Mouse (Mus musculus): Measurements from ENCODE around the gene Sugct. TPM values are rescaled to one million over a fixed set of nuclear protein-coding genes. Genes with fewer than 3 reads are reported as not detected.
A peak's percentile ranks its signal among the peaks of the same experiment; 100 is the strongest.

Gene Sugct
- polyA plus RNA-seq, 1 experiment from 2014 or later = 4.5 TPM

- no peaks in the 10 kb centered on the region for H3K27me3 ChIP-seq
- WGBS = 56% methylated on average over 5 of the region's 5 CpGs
- H3K36me3 ChIP-seq = no peaks in the 10 kb centered on the region
- H3K4me3 ChIP-seq = peak overlapping the region; percentile 73
- H3K9me3 ChIP-seq = no peaks in the 10 kb centered on the region
- H3K4me1 ChIP-seq = peaks cover 3% of the 10 kb centered on the region; the same call in 1 of the 2 replicates
- H3K9ac ChIP-seq = no peak overlapping the region
- no peak overlapping the region for H3K27ac ChIP-seq
- peak overlapping the region; percentile 54 for H3K4me2 ChIP-seq
- no peak for ATAC-seq (ENCODE audit: insufficient number of reproducible peaks, low FRiP score, low TSS enrichment, low read depth)
Measured at GRCm38 (mm10) chr13:17693816-17694215, 1.5 kb downstream of the Sugct start.

- no peak for ATAC-seq (ENCODE audit: insufficient number of reproducible peaks, low FRiP score, low TSS enrichment, low read depth)
- Histone ChIP-seq H3K4me1 (peaks cover 3% of the 10 kb centered on the region; the same call in 1 of the 2 replicates), H3K9ac (no peak overlapping the region), H3K4me3 (no peak overlapping the region), H3K27me3 (no peaks in the 10 kb centered on the region), H3K27ac (no peak overlapping the region), H3K4me2 (no peak overlapping the region), H3K9me3 (no peaks in the 10 kb centered on the region), H3K36me3 (no peaks in the 10 kb centered on the region)
- 74% methylated on average over 1 of the region's 1 CpGs for WGBS
Measured at GRCm38 (mm10) chr13:17691436-17691835, 3.9 kb downstream of the Sugct start.

DNA sequence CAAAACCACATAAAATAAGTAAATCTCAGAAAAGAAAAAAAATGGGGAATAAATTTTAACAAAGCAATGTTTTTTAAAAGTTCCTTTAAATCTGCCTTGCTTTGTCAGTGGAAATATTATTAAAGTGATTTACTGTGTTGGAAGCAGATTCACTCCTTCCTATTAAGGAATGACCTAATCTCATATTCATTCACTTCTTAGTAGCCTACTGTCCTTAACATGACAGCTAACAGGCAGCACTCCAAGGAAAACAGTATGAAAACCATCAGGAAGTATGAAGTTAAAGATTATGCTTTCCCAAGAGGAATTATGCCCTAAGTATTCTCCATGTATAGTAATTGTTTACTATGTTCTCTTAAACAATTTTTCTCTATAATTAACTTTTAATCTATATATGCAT is 4.7 kb downstream of the Sugct start:
- Histone ChIP-seq H3K9ac (no peak overlapping the region), H3K36me3 (no peaks in the 10 kb centered on the region), H3K4me2 (no peak overlapping the region), H3K4me1 (peaks cover 3% of the 10 kb centered on the region; the same call in 1 of the 2 replicates), H3K27me3 (no peaks in the 10 kb centered on the region), H3K27ac (no peak overlapping the region), H3K4me3 (no peak overlapping the region), H3K9me3 (no peaks in the 10 kb centered on the region)
- no peak for ATAC-seq (ENCODE audit: insufficient number of reproducible peaks, low FRiP score, low TSS enrichment, low read depth)

DNA sequence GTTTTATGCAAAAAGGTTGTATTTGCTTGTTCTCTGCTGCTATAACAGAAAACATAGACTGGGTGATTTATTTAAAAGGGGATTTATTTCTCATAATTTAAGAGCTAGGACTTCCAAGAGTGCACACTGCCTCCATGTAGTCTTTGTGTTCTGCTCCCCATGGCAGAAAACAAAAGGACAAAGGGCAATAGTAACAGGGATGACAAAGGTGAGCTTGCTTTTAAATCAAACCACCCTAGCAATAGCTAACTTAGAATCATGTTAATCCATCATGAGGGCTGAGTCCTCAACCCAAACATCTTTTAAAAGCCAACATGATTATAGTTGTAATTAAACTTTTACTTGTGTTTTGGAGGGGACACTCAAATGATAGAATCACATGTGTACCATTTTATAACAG is 5.9 kb downstream of the Sugct start:
- Histone ChIP-seq H3K9me3 (no peaks in the 10 kb centered on the region), H3K4me1 (peaks cover 3% of the 10 kb centered on the region; the same call in 1 of the 2 replicates), H3K4me2 (no peak overlapping the region), H3K36me3 (no peaks in the 10 kb centered on the region), H3K4me3 (no peak overlapping the region), H3K27ac (no peak overlapping the region), H3K27me3 (no peaks in the 10 kb centered on the region), H3K9ac (no peak overlapping the region)
- no peak for ATAC-seq (ENCODE audit: insufficient number of reproducible peaks, low FRiP score, low TSS enrichment, low read depth)

- 62% methylated on average over 1 of the region's 1 CpGs for WGBS
- H3K27me3 ChIP-seq = no peaks in the 10 kb centered on the region
- H3K4me1 ChIP-seq = no peaks in the 10 kb centered on the region
- H3K4me3 ChIP-seq = no peak overlapping the region
- no peak overlapping the region for H3K9ac ChIP-seq
- H3K36me3 ChIP-seq = no peaks in the 10 kb centered on the region
- H3K27ac ChIP-seq = no peak overlapping the region
- H3K4me2 ChIP-seq = no peak overlapping the region
- no peaks in the 10 kb centered on the region for H3K9me3 ChIP-seq
- no peak for ATAC-seq (ENCODE audit: insufficient number of reproducible peaks, low FRiP score, low TSS enrichment, low read depth)
Measured at GRCm38 (mm10) chr13:17671122-17671521, 24.2 kb downstream of the Sugct start.

GRCm38 (mm10) chr13:17667380-17667779 is 28.0 kb downstream of the Sugct start:
- ATAC-seq (ENCODE audit: insufficient number of reproducible peaks, low FRiP score, low TSS enrichment, low read depth) = no peak
- WGBS = 80% methylated on average over 1 of the region's 1 CpGs
- no peaks in the 10 kb centered on the region for H3K36me3 ChIP-seq

DNA sequence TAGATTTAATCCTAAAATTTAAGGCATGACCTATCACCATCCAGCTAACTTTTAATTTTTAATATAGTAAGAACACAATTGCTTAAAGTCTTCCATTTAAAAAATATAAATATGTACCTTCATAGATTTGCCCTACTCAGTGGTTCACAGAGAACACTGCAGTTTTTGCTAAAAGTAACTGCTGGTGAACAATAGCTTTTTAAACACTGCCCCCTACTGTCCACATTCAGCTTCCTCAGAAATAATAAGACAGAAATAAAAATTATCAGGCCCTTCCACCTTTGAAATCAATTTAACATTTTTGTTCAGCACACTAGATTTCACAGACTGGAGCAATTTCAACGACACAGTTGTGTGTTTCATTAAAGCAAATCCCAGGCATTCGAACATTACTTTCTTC is 53.1 kb downstream of the Sugct start:
- no peaks in the 10 kb centered on the region for H3K4me1 ChIP-seq
- H3K9me3 ChIP-seq = no peaks in the 10 kb centered on the region
- WGBS = 53% methylated on average over 2 of the region's 2 CpGs
- no peak overlapping the region for H3K4me3 ChIP-seq
- H3K36me3 ChIP-seq = no peaks in the 10 kb centered on the region
- no peak overlapping the region for H3K27ac ChIP-seq
- H3K4me2 ChIP-seq = no peak overlapping the region
- no peaks in the 10 kb centered on the region for H3K27me3 ChIP-seq
- H3K9ac ChIP-seq = no peak overlapping the region
- no peak for ATAC-seq (ENCODE audit: insufficient number of reproducible peaks, low FRiP score, low TSS enrichment, low read depth)

More at GRCm38 (mm10) chr13:17667380-17667779, 28.0 kb downstream of the Sugct start:
- H3K9me3 ChIP-seq = no peaks in the 10 kb centered on the region
- H3K9ac ChIP-seq = no peak overlapping the region
- H3K27me3 ChIP-seq = no peaks in the 10 kb centered on the region
- H3K4me1 ChIP-seq = no peaks in the 10 kb centered on the region
- H3K4me2 ChIP-seq = no peak overlapping the region
- no peak overlapping the region for H3K27ac ChIP-seq
- no peak overlapping the region for H3K4me3 ChIP-seq

DNA sequence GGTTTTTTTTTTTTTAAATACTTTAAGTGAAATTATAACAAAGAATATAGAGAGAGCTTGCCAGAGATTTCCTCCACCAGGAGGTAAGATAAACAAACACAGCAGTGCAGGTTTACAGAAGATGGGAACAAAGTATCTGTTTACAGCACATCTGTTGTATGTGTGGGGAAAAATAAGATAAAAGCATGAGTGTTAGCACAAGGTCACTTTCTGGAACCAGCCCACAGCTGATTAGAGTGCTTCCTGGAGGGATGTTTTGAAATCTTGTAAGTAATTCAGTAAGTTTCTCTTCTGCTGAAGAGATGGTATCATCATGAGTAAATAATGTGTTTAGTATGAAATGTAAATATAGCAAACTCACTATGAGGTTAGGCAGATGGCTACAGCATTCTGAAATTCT is 57.3 kb downstream of the Sugct start:
- ATAC-seq (ENCODE audit: insufficient number of reproducible peaks, low FRiP score, low TSS enrichment, low read depth) = no peak
- Histone ChIP-seq H3K27ac (no peak overlapping the region), H3K9me3 (no peaks in the 10 kb centered on the region), H3K4me1 (no peaks in the 10 kb centered on the region), H3K4me3 (no peak overlapping the region), H3K9ac (no peak overlapping the region), H3K27me3 (no peaks in the 10 kb centered on the region), H3K4me2 (no peak overlapping the region), H3K36me3 (no peaks in the 10 kb centered on the region)

- no peak overlapping the region for H3K9ac ChIP-seq
- 88% methylated on average over 5 of the region's 5 CpGs for WGBS
- no peak overlapping the region for H3K27ac ChIP-seq
- ATAC-seq (ENCODE audit: insufficient number of reproducible peaks, low FRiP score, low TSS enrichment, low read depth) = no peak
- no peaks in the 10 kb centered on the region for H3K36me3 ChIP-seq
- H3K4me2 ChIP-seq = no peak overlapping the region
- no peaks in the 10 kb centered on the region for H3K9me3 ChIP-seq
- no peak overlapping the region for H3K4me3 ChIP-seq
- H3K27me3 ChIP-seq = no peaks in the 10 kb centered on the region
- no peaks in the 10 kb centered on the region for H3K4me1 ChIP-seq
Measured at GRCm38 (mm10) chr13:17627108-17627507, 68.2 kb downstream of the Sugct start.

DNA sequence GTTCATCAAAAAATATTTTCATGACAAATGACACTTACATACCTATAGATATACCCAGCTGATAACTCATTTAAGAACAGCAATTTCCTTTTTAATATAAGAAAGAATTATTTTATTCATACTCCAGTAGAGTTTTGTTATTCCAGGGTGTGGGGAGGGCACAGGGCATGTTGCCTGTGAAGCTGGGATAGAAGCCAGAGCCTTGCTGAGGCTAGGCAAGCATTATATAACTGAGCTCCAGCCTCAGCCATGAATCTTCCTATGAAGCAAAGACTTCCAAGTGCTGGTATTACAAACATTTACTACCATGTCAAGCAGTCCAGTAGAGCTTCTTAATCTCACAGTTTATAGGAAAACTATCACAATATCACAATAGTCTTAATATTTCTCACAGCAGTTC is 70.4 kb downstream of the Sugct start:
- no peaks in the 10 kb centered on the region for H3K36me3 ChIP-seq
- H3K9ac ChIP-seq = no peak overlapping the region
- ATAC-seq (ENCODE audit: insufficient number of reproducible peaks, low FRiP score, low TSS enrichment, low read depth) = no peak
- H3K27ac ChIP-seq = no peak overlapping the region
- no peak overlapping the region for H3K4me2 ChIP-seq
- no peaks in the 10 kb centered on the region for H3K9me3 ChIP-seq
- no peaks in the 10 kb centered on the region for H3K27me3 ChIP-seq
- H3K4me1 ChIP-seq = no peaks in the 10 kb centered on the region
- no peak overlapping the region for H3K4me3 ChIP-seq

GRCm38 (mm10) chr13:17606217-17606616 is 89.1 kb downstream of the Sugct start:
- WGBS = 64% methylated on average over 1 of the region's 1 CpGs

DNA sequence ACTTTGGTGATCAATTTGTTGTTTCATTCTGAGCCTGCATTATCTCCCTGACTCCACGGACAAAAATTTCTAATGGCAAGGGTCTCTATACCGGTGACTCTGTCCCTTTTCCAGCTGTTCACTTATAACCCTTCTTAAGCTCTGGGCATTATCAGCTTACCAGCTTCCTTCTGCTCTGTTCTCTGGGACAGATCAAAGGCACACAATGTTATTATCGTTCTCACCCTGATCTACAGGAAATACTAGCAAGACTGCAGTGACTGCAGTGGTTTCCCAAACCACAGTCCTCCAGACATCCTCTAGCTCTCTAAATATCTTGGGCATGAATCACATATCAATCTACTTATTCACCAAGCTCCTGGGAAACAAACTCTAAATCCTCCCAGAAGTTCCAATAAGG is 90.7 kb downstream of the Sugct start:
- Histone ChIP-seq H3K27ac (no peak overlapping the region), H3K9me3 (no peaks in the 10 kb centered on the region), H3K27me3 (no peaks in the 10 kb centered on the region), H3K9ac (no peak overlapping the region), H3K4me1 (no peaks in the 10 kb centered on the region), H3K36me3 (no peaks in the 10 kb centered on the region), H3K4me3 (no peak overlapping the region), H3K4me2 (no peak overlapping the region)
- no peak for ATAC-seq (ENCODE audit: insufficient number of reproducible peaks, low FRiP score, low TSS enrichment, low read depth)
- 37% methylated on average over 3 of the region's 3 CpGs for WGBS

More at GRCm38 (mm10) chr13:17606217-17606616, 89.1 kb downstream of the Sugct start:
- Histone ChIP-seq H3K4me1 (no peaks in the 10 kb centered on the region), H3K4me2 (no peak overlapping the region), H3K9me3 (no peaks in the 10 kb centered on the region), H3K4me3 (no peak overlapping the region), H3K36me3 (no peaks in the 10 kb centered on the region), H3K27me3 (no peaks in the 10 kb centered on the region), H3K27ac (no peak overlapping the region), H3K9ac (no peak overlapping the region)
- ATAC-seq (ENCODE audit: insufficient number of reproducible peaks, low FRiP score, low TSS enrichment, low read depth) = no peak

GRCm38 (mm10) chr13:17603756-17604155 is 91.6 kb downstream of the Sugct start:
- H3K9me3 ChIP-seq = no peaks in the 10 kb centered on the region
- 92% methylated on average over 5 of the region's 5 CpGs for WGBS
- ATAC-seq (ENCODE audit: insufficient number of reproducible peaks, low FRiP score, low TSS enrichment, low read depth) = no peak

More at GRCm38 (mm10) chr13:17603756-17604155, 91.6 kb downstream of the Sugct start:
- H3K27me3 ChIP-seq = no peaks in the 10 kb centered on the region
- no peak overlapping the region for H3K4me2 ChIP-seq
- no peaks in the 10 kb centered on the region for H3K4me1 ChIP-seq
- H3K27ac ChIP-seq = no peak overlapping the region
- no peaks in the 10 kb centered on the region for H3K36me3 ChIP-seq
- H3K9ac ChIP-seq = no peak overlapping the region
- H3K4me3 ChIP-seq = no peak overlapping the region
